Mouse (Mus musculus): ENCODE measurements at regions not wholly inside any gene's neighbourhood (a gene's known extent, or its start where the extent isn't known, plus 50 kb on each side); places are given as distances from the start of the nearest gene placed in this dataset.

- no peak for TF ChIP-seq CTCF (IDR thresholded peaks at IDR 0.05; ENCODE audit: borderline replicate concordance, extremely low read depth, insufficient read depth, insufficient read length)
- TF ChIP-seq POLR2A (IDR thresholded peaks at IDR 0.05; ENCODE audit: borderline replicate concordance, extremely low read depth, insufficient read depth, insufficient read length, poor library complexity, severe bottlenecking): no peak
Observed at GRCm38 (mm10) chr13:97331072-97331471, 90.2 kb downstream of the Enc1 start.
